Mouse (Mus musculus): ENCODE results near the gene Igsf3. TPM values are rescaled to one million over a fixed set of nuclear protein-coding genes. Genes with fewer than 3 reads are reported as not detected.

The Igsf3 gene
- polyA plus RNA-seq, 1 experiment from 2014 or later, result 100 TPM

- H3K4me1 ChIP-seq (ENCODE audit: control insufficient read depth, insufficient read depth, low read length), result peaks cover 4% of the 10 kb centered on the region; the same call in 1 of the 2 replicates
- no peak overlapping the region for H3K4me2 ChIP-seq (ENCODE audit: low read length)
- 89% methylated on average over 10 of the region's 10 CpGs for WGBS
- H3K27me3 ChIP-seq (ENCODE audit: control insufficient read depth, insufficient read depth, low read depth, low read length), result no peaks in the 10 kb centered on the region
- no peaks in the 10 kb centered on the region for H3K36me3 ChIP-seq (ENCODE audit: control insufficient read depth, insufficient read depth, low read length)
- ATAC-seq, result no peak
- no peak overlapping the region for H3K27ac ChIP-seq (ENCODE audit: low read length)
- no peaks in the 10 kb centered on the region for H3K9me3 ChIP-seq (replicated peaks; ENCODE audit: control insufficient read depth, low read length, poor library complexity, severe bottlenecking)
- no peak overlapping the region for H3K4me3 ChIP-seq (ENCODE audit: low read depth, low read length)
- H3K9ac ChIP-seq (ENCODE audit: low read depth, low read length), result no peak overlapping the region
Observed at GRCm38 (mm10) chr3:101419653-101419994, 42.7 kb downstream of the Igsf3 start.

DNA sequence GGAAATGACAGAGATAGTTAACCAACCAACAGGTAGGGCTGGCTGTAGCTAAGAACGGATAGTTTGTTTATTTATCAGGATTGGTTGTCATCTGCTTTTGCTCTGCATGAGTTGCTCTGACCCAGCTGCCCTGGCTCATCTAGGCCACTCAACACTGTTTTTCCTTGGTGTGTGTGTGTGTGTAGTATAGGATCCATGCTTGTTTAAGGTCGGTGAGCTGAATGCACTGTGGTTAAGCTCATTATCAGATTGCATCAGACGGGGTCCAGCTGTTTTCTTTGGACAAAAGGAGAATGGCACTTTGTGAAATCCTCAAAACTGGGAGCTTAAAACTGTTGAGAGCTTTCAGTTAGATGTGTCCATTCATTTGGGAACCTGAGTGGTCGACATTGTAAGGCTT lies 46.3 kb downstream of the Igsf3 start:
- no peak overlapping the region for H3K9ac ChIP-seq (ENCODE audit: low read depth, low read length)
- H3K4me1 ChIP-seq (ENCODE audit: control insufficient read depth, insufficient read depth, low read length), result peaks cover 8% of the 10 kb centered on the region; the same call in 1 of the 2 replicates
- 8% methylated on average over 4 of the region's 4 CpGs for WGBS
- no peaks in the 10 kb centered on the region for H3K9me3 ChIP-seq (replicated peaks; ENCODE audit: control insufficient read depth, low read length, poor library complexity, severe bottlenecking)
- no peak for ATAC-seq
- H3K4me2 ChIP-seq (ENCODE audit: low read length), result no peak overlapping the region
- 0 out of 2 replicates have a peak, but pooled peaks cover 5% of the 10 kb centered on the region for H3K36me3 ChIP-seq (ENCODE audit: control insufficient read depth, insufficient read depth, low read length)
- no peak overlapping the region for H3K4me3 ChIP-seq (ENCODE audit: low read depth, low read length)
- H3K27me3 ChIP-seq (ENCODE audit: control insufficient read depth, insufficient read depth, low read depth, low read length), result no peaks in the 10 kb centered on the region
- no peak overlapping the region for H3K27ac ChIP-seq (ENCODE audit: low read length)

- Histone ChIP-seq H3K4me2 (ENCODE audit: low read length) (no peak overlapping the region), H3K4me1 (ENCODE audit: control insufficient read depth, insufficient read depth, low read length) (peaks cover 8% of the 10 kb centered on the region; the same call in 1 of the 2 replicates), H3K27me3 (ENCODE audit: control insufficient read depth, insufficient read depth, low read depth, low read length) (no peaks in the 10 kb centered on the region), H3K36me3 (ENCODE audit: control insufficient read depth, insufficient read depth, low read length) (0 out of 2 replicates have a peak, but pooled peaks cover 5% of the 10 kb centered on the region), H3K27ac (ENCODE audit: low read length) (no peak overlapping the region), H3K4me3 (ENCODE audit: low read depth, low read length) (no peak overlapping the region), H3K9ac (ENCODE audit: low read depth, low read length) (no peak overlapping the region), H3K9me3 (replicated peaks; ENCODE audit: control insufficient read depth, low read length, poor library complexity, severe bottlenecking) (no peaks in the 10 kb centered on the region)
- 82% methylated on average over 10 of the region's 10 CpGs for WGBS
- no peak for ATAC-seq
Observed at GRCm38 (mm10) chr3:101424295-101424885, 47.5 kb downstream of the Igsf3 start.

DNA sequence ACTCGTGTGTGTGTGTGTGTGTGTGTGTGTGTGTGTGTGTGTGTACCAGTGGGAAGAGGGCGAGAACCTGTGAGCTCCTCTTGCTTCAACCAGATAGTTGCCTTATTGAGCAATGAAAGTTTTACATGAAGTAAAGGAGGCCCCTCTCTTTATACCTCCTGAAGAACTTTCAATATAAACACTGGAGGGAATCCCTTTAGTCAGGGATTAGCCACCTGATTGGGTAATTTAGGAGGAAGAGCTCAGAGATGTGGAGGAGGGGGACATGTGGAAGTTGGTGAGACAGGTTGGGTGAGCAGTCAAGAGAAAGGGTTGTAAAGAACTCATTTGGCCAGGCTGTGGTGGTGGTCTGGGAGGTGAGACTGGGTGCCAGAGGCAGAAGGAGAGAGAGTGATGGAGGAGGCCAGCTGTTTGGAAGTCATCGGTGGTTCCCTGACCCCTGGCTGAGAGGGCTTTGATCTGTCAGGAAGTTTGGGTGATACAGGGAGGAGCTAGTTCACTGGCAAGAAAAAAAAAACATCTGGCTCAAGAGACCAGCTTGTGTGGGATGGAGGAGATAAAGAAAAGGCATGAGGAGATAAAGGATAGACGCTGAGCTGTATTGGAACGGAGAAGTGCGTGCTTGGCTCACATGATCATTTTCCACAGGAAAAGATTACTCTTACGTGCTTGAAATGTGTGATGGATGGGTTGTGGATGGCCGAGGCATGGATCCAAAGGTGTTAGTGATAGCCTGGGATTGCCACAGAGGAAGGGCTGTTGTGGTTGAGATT lies 53.3 kb downstream of the Igsf3 start:
- H3K4me3 ChIP-seq (ENCODE audit: low read depth, low read length), result no peak overlapping the region
- no peak overlapping the region for H3K9ac ChIP-seq (ENCODE audit: low read depth, low read length)
- H3K27me3 ChIP-seq (ENCODE audit: control insufficient read depth, insufficient read depth, low read depth, low read length), result no peaks in the 10 kb centered on the region
- no peaks in the 10 kb centered on the region for H3K4me1 ChIP-seq (ENCODE audit: control insufficient read depth, insufficient read depth, low read length)
- no peak overlapping the region for H3K4me2 ChIP-seq (ENCODE audit: low read length)
- 89% methylated on average over 8 of the region's 8 CpGs for WGBS
- no peak overlapping the region for H3K27ac ChIP-seq (ENCODE audit: low read length)
- H3K36me3 ChIP-seq (ENCODE audit: control insufficient read depth, insufficient read depth, low read length), result peaks cover 11% of the 10 kb centered on the region; the same call in 1 of the 2 replicates
- no peak for ATAC-seq
- no peaks in the 10 kb centered on the region for H3K9me3 ChIP-seq (replicated peaks; ENCODE audit: control insufficient read depth, low read length, poor library complexity, severe bottlenecking)

- Histone ChIP-seq H3K4me1 (ENCODE audit: control insufficient read depth, insufficient read depth, low read length) (no peaks in the 10 kb centered on the region), H3K9ac (ENCODE audit: low read depth, low read length) (no peak overlapping the region), H3K36me3 (ENCODE audit: control insufficient read depth, insufficient read depth, low read length) (peaks cover 17% of the 10 kb centered on the region), H3K4me2 (ENCODE audit: low read length) (no peak overlapping the region), H3K4me3 (ENCODE audit: low read depth, low read length) (no peak overlapping the region), H3K9me3 (replicated peaks; ENCODE audit: control insufficient read depth, low read length, poor library complexity, severe bottlenecking) (no peaks in the 10 kb centered on the region), H3K27ac (ENCODE audit: low read length) (no peak overlapping the region), H3K27me3 (ENCODE audit: control insufficient read depth, insufficient read depth, low read depth, low read length) (no peaks in the 10 kb centered on the region)
- 82% methylated on average over 2 of the region's 2 CpGs for WGBS
- no peak for ATAC-seq
Observed at GRCm38 (mm10) chr3:101430755-101431115, 53.9 kb downstream of the Igsf3 start.

- Histone ChIP-seq H3K9ac (ENCODE audit: low read depth, low read length) (no peak overlapping the region), H3K36me3 (ENCODE audit: control insufficient read depth, insufficient read depth, low read length) (peaks cover 20% of the 10 kb centered on the region), H3K4me1 (ENCODE audit: control insufficient read depth, insufficient read depth, low read length) (no peaks in the 10 kb centered on the region), H3K27me3 (ENCODE audit: control insufficient read depth, insufficient read depth, low read depth, low read length) (no peaks in the 10 kb centered on the region), H3K9me3 (replicated peaks; ENCODE audit: control insufficient read depth, low read length, poor library complexity, severe bottlenecking) (no peaks in the 10 kb centered on the region), H3K4me3 (ENCODE audit: low read depth, low read length) (no peak overlapping the region), H3K27ac (ENCODE audit: low read length) (no peak overlapping the region), H3K4me2 (ENCODE audit: low read length) (no peak overlapping the region)
- no peak for ATAC-seq
- 87% methylated on average over 8 of the region's 8 CpGs for WGBS
Observed at GRCm38 (mm10) chr3:101435672-101436071, 58.8 kb downstream of the Igsf3 start.

GRCm38 (mm10) chr3:101436469-101436868 lies 59.6 kb downstream of the Igsf3 start:
- Histone ChIP-seq H3K9ac (ENCODE audit: low read depth, low read length) (no peak overlapping the region), H3K9me3 (replicated peaks; ENCODE audit: control insufficient read depth, low read length, poor library complexity, severe bottlenecking) (no peaks in the 10 kb centered on the region), H3K4me3 (ENCODE audit: low read depth, low read length) (no peak overlapping the region), H3K4me2 (ENCODE audit: low read length) (no peak overlapping the region), H3K27ac (ENCODE audit: low read length) (no peak overlapping the region), H3K27me3 (ENCODE audit: control insufficient read depth, insufficient read depth, low read depth, low read length) (no peaks in the 10 kb centered on the region), H3K4me1 (ENCODE audit: control insufficient read depth, insufficient read depth, low read length) (no peaks in the 10 kb centered on the region), H3K36me3 (ENCODE audit: control insufficient read depth, insufficient read depth, low read length) (peaks cover 20% of the 10 kb centered on the region)
- ATAC-seq, result no peak
- 77% methylated on average over 4 of the region's 4 CpGs for WGBS

DNA sequence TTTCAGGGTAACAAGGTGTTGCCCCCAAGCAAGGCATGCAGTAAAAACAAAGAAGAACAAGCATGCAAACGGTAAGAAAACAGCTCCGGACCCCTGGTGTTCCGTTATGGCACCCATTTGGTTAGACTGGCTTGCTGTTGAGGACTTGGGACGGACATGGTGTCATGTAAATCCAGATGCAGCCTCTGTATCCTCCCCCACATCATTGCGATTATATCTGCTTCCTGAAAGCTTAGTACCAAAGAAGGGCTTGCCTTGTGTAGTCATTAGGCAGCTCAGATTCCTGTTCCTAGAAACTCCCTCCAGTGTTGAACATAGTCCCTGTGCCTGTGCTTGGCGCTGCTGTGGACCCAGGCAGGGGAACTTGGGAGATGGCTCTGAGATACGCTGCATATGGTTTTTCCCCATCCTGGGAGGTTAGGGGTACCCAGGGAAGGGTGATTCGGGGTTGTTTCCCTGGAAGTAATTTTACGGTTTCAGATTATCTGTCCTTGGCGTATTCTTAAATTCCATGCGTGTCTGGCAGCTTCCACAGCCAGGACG lies 60.2 kb downstream of the Igsf3 start:
- Histone ChIP-seq H3K27ac (ENCODE audit: low read length) (no peak overlapping the region), H3K36me3 (ENCODE audit: control insufficient read depth, insufficient read depth, low read length) (peaks cover 17% of the 10 kb centered on the region)
- no peak for ATAC-seq

GRCm38 (mm10) chr3:101443265-101443881 lies 66.5 kb downstream of the Igsf3 start:
- peak overlapping the region; percentile 53 for H3K27ac ChIP-seq (ENCODE audit: low read length)

More for the DNA sequence above, 60.2 kb downstream of the Igsf3 start:
- H3K9me3 ChIP-seq (replicated peaks; ENCODE audit: control insufficient read depth, low read length, poor library complexity, severe bottlenecking), result no peaks in the 10 kb centered on the region
- H3K9ac ChIP-seq (ENCODE audit: low read depth, low read length), result no peak overlapping the region
- H3K4me1 ChIP-seq (ENCODE audit: control insufficient read depth, insufficient read depth, low read length), result no peaks in the 10 kb centered on the region
- WGBS, result 77% methylated on average over 12 of the region's 12 CpGs
- no peaks in the 10 kb centered on the region for H3K27me3 ChIP-seq (ENCODE audit: control insufficient read depth, insufficient read depth, low read depth, low read length)
- no peak overlapping the region for H3K4me2 ChIP-seq (ENCODE audit: low read length)
- H3K4me3 ChIP-seq (ENCODE audit: low read depth, low read length), result no peak overlapping the region

More at GRCm38 (mm10) chr3:101443265-101443881, 66.5 kb downstream of the Igsf3 start:
- Histone ChIP-seq H3K9me3 (replicated peaks; ENCODE audit: control insufficient read depth, low read length, poor library complexity, severe bottlenecking) (no peaks in the 10 kb centered on the region), H3K4me3 (ENCODE audit: low read depth, low read length) (no peak overlapping the region), H3K36me3 (ENCODE audit: control insufficient read depth, insufficient read depth, low read length) (peaks cover 8% of the 10 kb centered on the region; the same call in 1 of the 2 replicates), H3K27me3 (ENCODE audit: control insufficient read depth, insufficient read depth, low read depth, low read length) (no peaks in the 10 kb centered on the region), H3K4me2 (ENCODE audit: low read length) (no peak overlapping the region), H3K4me1 (ENCODE audit: control insufficient read depth, insufficient read depth, low read length) (peaks cover 7% of the 10 kb centered on the region), H3K9ac (ENCODE audit: low read depth, low read length) (no peak overlapping the region)
- 67% methylated on average over 11 of the region's 11 CpGs for WGBS
- ATAC-seq, result peak; percentile 38; the same call in 1 of the 2 replicates

Measured in midbrain, embryonic 16.5 days (tissue).